Mouse (Mus musculus): Measurements from ENCODE around the gene Heatr6.

The Heatr6 gene

DNA sequence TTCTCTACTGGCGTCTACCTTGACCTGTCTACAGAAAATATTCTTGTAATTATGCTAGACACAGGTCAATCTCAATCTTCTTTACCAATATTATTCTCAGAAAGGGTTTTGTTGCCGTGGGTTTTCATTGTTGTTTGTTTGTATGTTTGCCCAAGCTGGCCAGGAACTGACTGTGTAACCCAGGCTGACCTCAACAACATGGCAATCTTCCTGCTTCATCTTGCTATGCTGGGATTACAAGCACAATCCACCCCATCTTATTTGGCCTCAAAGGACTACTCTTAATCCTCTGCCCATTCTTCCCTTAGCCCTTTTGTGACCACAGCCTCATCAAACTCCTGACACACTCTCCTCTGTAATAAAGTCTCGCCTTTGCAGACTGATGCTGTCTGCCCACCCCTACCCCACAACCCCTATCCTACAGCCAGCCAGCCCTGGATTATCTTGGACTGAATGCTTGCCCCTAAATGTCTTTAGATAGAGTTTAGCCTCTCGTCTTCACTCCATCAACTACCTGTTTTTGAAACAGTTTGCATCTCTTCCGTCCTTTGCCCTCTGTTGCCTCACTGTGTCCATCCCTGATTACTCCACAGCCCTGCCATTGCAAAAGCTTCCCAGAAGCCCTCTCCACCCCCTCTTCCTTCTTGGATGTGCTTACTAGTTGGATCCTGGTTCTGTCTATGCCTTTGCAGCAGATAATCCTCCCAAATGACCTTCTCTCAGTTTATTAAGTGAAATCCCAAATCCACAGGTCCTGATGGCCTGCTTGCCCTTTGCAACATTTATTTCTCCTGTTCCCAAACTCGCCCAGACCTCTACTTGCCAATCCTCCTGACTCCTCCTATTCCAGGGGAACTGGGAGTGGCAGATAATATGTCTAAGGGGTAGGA lies 5.9 kb upstream of the Heatr6 start:
- DNase-seq (ENCODE audit: low read depth) = no peak

DNA sequence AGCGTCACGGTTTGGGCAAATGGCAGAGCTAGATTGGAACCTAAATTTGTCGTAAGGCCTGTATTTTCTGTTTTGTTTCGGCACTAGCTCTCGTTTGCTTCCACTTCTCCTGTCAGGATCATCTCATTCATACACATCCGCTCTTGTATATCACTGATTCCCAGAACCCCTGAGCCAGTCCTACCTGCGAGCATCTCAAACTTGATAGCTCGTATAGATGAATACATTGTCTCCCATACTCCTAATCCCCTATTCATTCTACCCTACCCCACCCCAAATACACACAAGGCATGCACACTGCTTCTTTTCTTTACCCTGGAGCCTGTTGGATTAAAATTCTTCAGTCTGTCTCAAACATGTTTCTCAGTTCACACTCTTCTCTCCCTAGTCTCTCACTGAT lies 731 bp downstream of the Heatr6 start:
- no peak for DNase-seq (ENCODE audit: low read depth)

DNA sequence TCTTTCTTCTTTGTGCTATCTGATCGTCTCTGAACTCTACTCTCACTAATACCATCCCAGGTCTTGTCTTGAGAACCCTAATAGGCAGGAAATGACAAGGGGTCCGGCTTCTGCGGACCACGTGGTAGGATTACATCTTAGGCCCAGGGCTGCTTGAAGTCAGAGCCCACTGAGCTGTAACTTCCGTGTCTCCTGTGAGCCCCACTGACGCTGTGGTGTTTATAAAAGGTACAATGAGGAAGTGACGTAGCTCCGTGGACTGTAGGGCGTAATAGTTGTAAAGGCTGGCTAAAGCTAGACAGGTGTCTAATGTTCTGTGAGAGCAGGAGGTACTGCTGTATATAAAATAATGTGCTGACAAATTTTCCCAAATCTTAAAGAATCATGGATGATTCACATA lies 13.8 kb downstream of the Heatr6 start:
- no peak for DNase-seq (ENCODE audit: low read depth)

DNA sequence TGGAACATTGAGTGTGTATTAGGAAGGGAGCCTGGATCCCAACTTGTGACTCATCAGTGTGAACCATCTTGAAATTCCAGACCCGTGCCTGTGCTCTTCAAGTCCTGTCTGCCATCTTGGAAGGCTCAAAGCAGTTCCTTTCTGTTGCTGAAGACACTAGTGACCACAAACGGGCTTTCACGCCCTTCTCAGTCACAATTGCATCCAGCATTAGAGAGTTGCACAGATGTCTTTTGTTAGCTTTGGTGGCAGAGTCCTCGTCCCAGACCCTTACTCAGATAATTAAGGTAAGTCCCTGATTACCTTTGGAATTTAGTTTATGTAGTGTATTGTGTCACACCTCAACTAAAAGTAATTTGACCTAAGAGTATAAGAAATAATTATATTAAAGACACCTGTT lies 15.5 kb downstream of the Heatr6 start:
- no peak for DNase-seq (ENCODE audit: low read depth)

DNA sequence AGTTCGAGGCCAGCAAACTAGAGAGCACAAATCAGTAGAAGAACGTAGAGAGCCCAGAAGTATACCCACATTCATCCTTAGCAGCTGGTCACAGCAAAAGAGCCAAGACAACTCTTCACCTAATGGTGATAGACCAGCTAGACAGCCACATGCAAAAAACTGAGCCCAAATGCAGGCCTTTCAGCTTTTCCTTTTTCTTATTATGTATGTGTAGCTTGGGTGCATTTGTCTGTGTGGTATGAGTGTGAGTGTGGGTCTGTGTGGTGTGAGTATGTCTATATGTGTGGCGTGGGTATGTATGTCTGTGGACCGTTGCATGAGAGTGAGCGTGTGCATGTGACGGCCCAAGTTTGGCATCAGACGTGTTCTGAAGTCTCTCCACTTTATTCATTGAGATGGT lies 17.5 kb downstream of the Heatr6 start:
- DNase-seq (ENCODE audit: low read depth) = no peak

DNA sequence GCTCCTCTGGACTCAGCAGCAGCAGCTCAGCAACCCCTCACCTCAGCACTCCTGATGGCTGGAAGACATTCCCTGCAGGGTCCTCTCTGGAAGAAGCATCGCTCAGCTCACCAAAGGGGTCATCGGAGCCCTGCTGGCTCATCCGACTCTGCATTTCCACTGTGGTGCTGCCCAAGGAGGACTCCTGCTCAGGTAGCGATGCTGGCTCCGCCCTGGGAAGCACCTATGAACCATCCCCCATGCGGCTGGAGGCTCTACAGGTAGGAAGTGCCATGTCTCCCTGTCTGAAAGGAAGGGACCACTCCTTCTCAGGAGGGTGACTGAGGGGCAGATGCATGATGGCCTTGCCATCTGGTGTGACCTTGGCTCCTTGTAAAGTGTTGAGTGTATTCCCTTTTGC lies 18.8 kb downstream of the Heatr6 start:
- no peak for DNase-seq (ENCODE audit: low read depth)

DNA sequence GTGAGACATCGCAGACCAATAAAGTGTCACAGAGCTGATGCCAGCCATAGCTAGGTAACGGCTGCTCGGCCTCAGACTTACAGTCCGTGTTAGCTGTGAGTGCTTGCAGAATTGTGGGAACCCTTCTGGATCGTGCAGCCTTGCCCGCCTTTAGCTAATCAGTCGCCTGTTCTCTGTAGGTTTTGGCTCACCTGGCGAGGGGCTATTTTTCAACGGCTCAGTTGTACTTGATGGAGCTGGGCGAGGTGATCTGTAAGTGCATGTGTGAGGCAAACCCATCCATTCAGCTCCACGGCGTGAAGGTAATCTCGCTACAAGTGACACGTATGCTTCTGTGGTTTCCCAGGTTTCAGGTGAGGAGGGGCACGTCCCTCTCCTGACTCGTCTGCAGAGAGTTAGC lies 20.2 kb downstream of the Heatr6 start:
- DNase-seq (ENCODE audit: low read depth) = no peak

DNA sequence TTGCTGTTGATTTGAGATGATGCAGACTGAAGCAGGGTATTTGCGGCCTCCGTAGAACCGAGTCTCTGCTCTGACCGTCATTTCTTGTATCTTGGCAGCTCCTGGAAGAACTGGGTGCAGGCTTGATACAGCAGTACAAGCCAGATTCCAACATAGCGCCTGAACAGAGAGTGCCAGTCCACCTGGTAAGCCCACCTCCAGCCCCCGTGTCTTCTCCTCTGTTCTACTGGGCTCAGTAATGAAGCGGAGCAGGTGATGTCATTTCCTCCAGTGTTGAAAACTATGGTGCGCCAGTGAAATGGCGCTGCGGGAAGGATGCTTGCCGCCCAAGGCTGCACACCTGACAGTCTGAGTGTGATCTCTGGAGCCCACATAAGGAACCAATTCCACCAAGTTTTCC lies 20.8 kb downstream of the Heatr6 start:
- DNase-seq (ENCODE audit: low read depth) = no peak

DNA sequence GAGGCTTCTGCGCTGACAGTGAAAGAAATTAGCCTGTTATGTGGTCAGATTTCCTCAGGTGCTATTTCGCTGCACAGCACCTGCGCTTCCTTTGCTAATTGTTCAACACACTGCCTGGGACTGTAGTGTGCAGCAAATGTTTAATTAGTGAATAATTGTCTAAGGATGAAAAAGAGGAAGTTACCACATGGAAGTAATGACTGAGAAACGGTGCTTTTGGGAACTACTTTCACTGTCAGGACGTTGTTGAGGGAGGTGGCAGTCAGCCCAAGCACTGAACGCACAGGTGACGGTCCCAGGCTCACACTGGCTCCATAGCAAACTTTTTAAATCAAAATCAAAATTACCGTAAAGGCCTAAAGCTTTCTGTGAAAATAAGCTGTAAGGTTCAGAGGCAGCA lies 23.3 kb downstream of the Heatr6 start:
- no peak for DNase-seq (ENCODE audit: low read depth)

DNA sequence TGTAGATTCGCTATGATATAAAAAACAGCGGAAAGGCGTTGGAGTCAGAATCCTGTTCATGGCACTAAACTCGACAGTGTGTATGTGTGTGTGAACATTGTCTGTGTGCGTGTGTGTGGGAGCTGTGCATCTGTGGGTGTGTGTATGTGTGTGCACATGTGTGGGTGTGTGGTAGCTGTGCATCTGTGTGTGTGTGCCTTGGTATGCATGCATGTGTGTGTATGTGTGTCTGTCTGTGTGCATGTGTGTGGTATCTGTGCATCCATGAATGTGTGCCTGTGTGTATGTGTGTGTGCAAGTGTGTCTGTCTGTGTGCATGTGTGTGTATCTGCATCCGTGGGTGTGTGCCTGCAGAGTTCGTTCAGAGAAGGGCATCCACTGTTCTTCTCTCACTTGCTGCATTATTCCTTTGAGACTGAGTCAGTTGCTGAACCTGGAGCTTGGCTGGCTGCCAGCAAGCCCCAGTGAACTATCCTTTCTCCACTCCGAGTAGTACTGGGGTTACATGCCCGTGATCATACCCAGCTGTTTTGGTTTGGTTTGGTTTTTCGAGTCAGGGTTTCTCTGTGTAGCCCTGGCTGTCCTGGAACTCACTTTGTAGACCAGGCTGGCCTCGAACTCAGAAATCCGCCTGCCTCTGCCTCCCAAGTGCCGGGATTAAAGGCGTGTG lies 30.6 kb downstream of the Heatr6 start:
- DNase-seq (ENCODE audit: low read depth) = no peak

DNA sequence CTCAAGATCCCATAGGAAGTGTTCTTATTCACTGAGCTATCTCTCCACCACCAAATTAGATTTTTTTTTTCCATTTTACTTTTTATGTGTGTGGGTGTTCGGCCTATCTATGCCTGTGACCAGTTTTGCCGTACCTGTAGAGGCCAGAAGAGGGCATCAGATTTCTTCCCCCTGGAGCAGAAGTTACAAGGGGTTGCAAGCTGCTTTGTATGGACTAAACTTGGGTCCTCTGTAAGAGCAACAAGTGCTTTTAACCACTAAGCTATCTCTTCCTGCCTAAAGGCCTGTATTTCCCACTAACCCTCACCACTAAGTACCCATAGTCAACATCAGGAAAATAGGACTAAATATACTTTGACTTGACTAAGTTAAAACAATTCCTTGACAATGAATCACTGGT lies 31.2 kb downstream of the Heatr6 start:
- DNase-seq (ENCODE audit: low read depth) = no peak

DNA sequence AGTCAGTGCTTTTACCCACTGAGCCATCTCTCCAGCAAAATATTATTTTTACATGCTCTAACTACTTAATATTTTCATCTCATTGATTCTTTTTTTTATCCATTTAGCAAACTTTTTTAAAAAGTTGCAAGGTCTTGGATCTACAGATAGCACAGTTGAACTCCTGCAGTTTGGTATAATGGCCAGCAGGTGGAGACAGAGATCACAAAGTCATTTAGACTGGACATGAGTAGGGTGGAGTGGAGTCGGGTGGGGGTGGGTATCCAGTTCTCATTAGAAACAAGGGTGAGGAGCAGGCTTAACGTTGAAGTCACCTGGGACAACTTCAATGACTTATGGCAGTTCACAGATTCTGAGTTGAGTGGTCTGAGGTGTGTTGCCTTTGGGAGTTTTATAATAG lies 31.9 kb downstream of the Heatr6 start:
- peak; percentile 74 for DNase-seq (ENCODE audit: low read depth)

DNA sequence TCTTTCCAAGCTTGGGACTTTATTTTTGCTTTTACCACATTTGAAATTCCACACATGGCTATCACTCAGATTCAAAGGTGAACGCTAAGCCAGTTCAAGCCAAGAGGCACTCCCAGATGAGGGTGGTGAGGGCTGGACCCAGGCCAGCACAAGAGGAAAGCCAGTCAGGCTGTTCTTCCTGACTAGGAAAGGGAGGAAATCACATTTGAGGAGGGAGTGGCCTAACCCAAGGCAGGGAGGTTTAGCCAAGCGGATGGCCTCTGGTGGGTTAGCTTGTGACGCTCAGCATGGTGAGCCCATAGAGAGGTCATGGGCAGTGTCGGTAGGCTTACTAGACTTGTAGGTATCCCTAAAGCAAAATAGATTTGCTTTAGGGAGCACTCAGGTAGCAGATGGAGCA lies 33.3 kb downstream of the Heatr6 start:
- no peak for DNase-seq (ENCODE audit: low read depth)

DNA sequence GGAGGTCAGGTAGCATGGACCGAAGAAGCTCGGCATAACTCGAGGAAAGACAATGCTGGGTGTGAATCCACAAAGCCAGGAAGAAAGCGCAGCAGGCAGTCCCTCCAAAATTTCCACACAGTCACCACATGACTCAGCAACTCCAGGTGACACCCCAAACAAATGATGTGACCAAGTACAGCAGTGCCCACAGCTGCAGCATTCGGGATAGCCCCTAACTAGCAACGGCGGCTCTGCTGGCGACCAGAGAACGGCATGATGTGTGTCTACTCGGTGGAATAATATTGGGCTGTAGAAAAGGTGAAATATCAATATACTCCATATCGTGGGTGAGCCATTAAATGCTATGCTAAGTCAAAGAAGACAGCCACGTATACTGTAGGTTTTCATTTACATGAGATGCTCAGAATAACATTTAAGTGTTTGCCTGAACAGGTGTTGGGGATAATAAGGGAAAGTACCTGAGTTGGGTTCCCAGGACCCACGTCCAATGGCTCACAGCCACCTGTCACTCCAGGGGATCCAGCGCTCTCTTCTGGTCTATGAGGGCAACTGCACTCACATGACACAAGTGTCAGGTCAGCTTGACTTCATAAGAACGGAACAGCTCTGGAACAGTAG lies 34.0 kb downstream of the Heatr6 start:
- no peak for DNase-seq (ENCODE audit: low read depth)

DNA sequence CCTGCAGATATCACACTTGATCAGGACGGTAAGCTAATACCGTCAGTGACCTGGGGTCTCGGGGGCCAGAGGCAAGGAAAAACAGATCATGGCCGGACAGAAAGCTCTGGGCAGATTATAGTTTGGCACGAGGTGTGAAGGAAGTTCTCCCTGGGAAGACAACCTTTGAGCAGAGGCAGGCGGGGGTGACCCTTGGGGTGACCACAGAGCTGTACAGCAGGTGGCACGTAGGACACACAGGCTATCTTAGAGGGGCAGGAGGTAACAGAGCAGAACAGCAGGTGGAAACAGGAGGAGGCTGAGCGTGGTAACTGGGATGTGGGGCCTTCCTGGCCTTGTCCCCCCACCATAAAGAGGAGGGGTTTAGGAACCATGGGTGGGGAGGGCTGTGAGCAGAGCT lies 34.8 kb downstream of the Heatr6 start:
- DNase-seq (ENCODE audit: low read depth) = no peak

DNA sequence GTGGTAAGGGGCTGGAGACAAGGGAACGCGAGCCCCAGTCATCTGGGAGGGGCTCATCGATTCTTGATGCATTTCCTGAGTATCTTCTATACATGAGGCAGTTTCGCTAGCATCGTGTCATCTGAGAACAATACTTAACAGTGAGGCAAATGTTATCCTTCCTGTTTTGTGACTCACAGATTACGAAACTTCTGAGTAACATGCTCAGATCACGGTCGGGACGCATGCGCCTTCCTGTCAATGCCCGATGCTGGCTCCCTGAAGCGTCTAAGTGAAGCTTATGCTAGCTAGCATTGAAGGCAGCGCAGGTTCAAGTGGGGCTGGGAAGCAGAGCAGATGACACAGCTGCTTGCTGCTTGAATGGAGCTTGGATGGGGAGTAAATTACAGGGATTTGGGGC lies 35.8 kb downstream of the Heatr6 start:
- peak; percentile 78 for DNase-seq (ENCODE audit: low read depth)

DNA sequence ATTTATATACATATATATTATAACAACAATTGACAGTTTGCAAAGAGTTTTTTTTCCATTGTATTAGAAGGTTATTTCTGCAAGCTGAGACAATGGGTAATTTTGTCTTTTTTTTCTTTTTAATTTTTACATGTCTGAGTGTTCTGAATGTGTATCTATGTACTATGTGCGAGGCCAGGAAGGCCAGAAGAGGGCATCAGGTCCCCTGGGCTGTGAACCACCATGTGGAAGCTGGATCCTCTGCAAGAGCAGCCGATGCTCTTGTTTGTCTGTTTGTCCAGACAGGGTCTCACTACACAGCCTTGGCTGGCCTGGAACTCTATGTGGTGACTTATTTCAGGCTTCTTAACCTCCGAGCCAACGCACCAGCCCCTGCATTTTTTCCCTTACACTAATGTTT lies 37.6 kb downstream of the Heatr6 start:
- no peak for DNase-seq (ENCODE audit: low read depth)

DNA sequence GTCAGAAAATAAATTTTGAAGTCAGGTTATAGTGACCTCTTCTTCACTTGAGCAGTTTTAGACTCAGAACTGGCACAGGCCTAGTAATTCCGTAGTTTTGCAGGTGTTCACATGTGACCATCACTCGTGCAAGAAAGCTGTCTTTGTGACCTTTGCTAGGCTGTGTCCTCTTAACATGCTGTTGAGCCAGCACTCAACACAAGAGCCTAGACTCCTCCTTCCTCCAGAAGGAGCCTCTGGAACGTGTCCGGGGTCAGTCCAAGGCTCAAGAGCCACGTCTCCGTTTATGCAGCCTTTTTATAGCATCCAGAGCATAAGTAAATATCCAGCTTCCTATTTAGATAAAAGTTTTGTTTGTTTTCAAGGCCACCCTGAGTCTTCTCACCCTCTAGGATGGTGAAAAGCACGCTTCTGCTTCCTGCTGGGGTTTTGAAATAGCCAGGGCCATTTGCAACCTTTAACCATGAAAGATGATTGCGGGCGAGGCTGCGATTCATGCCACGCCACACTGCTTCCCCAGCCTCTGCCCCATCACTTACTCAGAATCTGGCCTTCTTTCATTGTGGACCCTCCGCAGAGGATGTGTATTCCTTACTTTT lies 38.9 kb downstream of the Heatr6 start:
- DNase-seq (ENCODE audit: low read depth) = no peak

DNA sequence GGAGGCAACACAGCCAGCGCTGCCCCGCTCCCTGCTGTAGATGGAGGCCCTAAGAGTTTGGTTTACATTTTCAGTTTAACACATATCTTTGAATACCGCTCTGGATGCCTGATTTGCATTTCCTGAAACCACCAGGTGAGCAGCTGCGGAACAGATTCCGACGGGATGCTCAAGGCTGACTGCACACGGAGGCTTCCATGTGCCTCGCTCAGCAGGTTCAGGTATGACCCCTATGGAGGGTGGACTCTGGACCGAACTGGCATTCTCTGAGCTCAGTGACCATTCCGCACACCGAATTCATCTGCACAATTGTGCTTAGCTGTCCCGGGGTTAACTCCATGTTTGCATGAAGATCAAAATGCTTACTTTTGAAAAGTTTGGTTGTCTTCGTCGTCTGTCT lies 39.8 kb downstream of the Heatr6 start:
- DNase-seq (ENCODE audit: low read depth) = no peak

DNA sequence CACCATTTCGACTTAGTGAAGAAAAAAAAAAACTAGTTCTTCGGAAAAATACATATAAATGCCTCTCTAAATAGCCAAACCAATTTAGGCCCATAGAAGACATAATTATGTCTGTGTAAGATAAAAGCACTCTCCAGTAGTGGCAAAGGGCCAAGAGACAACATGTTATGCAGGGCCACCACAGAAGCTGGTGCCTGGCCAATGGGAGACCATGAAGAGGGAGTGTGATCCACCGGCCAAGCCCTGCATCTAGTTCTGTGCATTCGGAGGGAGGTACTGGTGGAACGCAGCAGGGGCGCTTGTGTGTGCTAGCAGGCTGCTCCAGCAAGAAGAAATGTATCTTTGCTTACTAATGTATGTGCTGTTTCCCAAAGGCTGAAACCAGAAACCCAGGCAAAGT lies 42.6 kb downstream of the Heatr6 start:
- DNase-seq (ENCODE audit: low read depth) = no peak

DNA sequence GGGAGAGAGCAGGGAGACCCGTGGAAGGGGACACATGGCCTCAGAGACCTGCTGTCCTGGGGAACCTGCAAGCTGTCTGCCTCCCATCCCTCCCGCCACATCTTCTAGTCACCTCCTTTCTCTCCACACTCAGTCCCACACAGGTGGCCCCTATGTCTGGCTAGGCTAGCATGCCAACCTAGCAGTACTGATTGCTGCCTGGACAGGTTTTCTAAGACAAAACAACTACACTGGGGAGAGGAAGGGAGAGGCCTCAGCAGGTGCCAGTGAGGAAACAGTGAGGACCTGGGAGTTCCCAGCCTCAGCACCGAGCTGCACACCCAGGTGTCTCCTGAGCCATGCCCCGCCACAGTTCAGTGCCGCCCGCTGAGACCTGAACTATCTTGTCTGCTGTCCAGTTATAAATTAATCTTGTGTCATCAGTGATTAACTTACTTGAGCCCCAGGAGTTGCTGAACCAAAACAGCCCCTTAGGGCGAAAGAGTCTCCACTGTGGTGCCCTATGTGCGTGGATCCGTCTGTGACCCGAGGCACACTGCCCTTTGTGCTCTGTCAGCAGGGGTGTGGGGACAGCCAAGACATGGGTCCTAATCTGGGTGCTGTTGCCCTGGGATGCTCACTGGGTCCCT lies 43.6 kb downstream of the Heatr6 start:
- no peak for DNase-seq (ENCODE audit: low read depth)

DNA sequence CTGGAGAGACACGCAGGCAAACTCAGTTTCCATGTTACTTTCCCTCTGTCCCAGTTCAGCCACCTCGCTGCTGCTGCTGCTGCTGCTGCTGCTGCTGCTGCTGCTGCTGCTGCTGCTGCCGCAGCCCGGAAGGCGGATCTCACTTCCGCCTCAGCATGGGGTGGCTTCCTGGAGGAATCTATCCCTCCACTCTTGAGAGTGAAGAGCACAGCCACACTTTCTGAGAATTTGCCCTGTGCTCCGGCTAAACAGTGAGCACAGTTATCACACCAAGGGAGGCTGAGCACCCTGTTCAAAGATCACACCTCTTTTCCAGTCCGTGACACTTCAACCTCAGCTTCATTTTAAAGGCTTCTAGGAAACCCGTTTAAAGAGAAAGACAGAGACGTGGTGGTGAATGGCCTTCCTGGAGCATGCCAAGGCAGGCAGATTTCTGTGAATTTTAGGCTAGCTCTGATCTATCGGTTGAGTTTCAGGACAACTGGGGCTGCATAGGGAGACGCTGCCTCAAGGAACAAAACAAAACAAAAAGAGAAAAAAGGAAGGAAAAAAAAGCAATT lies 46.5 kb downstream of the Heatr6 start:
- DNase-seq (ENCODE audit: low read depth) = no peak

Data from naive thymus-derived CD4-positive, alpha-beta T cell, adult 2 months (primary cell).